Mouse (Mus musculus) right cerebral cortex, postnatal 10 days (tissue): ENCODE measurements around the gene Sap30l.
"Not testable (repeated sequence)": the region's sequence is repeated elsewhere in the genome, so short reads cannot be mapped to it uniquely, and the experiment has no call there.

Experiments
- DNase-seq, 2 experiments: peaks; one replicate each; pipeline ENCODE4 v3.0.0; 2021; ENCODE audit warnings: low spot score in 2 of 2

Gene Sap30l

GRCm38 (mm10) chr11:57831861-57832260 is 30.4 kb downstream of the Sap30l start:
- DNase-seq = no peak

- no peak for DNase-seq
Observed at GRCm38 (mm10) chr11:57832552-57833201, 31.2 kb downstream of the Sap30l start, which contains the start of gene Hand1. Gene Hand1 (minus strand): TSS chr11:57832818.

DNA sequence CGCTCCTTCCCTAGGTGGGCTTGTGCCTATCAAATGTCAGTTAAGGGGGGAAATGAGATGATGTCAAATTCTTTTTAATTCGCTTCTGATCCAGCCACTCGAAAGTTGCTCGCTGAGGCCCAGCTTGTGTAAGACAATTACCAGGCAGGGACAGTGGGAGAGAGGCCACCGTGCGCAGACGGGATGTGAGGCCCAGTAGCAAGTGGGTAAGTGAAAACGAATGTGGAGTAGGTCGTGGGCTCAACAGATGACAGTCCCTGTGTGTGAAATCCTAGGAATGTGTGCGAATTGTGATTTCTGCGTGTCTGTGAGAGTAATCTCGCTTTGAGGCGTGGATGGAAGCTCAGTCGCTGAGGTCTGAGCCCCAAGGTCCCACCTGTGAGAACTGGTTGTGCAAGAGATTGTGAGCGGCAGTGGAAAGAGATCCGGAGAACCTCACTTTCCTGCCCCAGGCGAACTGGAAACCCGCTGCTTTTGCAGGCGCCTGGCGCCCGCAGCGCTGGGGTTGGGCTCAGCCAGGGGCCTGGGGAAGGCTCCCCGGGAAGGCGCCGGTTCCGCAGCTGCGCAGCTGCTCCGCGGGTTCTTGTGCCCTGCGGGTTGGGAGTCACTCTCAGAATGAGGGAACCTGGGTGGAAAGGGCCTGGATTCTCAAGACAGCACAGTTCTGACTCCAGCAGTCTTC is 32.0 kb downstream of the Sap30l start:
- DNase-seq = no peak

- no peak for DNase-seq
Observed at GRCm38 (mm10) chr11:57834031-57834430, 32.6 kb downstream of the Sap30l start.

DNA sequence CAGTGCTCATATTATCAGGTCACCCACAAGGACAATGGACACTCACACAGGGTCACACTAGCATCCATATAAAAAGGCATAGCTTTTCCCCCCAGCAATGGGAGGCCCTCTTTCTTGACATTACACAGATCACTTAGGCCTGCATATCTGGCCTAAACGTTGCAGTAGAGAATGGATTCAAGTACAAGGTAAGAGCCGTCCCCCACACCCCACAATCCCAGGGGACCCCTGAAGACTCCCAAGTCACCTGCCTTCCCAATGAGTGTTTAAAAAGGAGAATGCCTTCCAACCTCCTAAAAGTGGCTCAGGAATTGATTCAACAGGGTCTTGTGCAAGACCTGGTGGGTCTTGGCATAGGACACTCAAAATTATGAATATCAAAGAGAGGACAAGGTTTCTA is 33.9 kb downstream of the Sap30l start:
- no peak for DNase-seq

DNA sequence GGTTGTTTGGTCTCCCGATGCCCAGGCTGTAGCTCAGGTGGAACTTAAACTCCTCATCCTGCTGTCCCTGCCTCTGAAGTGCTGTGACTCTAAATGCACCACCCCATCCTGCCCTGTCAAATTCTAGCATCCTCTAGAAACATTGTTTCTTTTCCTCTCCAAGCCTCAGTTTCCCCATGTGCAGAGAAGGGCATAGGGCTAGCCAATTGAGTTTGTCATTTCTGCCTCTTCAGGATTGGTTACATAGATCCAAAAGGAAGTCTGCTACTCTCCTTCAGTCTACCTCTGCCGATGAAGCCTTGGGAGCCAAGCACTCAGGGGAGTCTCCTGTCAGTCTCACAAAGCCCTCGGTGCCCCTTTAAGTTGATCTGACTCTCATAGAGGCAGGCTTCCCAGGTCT is 34.5 kb downstream of the Sap30l start:
- no peak for DNase-seq

DNA sequence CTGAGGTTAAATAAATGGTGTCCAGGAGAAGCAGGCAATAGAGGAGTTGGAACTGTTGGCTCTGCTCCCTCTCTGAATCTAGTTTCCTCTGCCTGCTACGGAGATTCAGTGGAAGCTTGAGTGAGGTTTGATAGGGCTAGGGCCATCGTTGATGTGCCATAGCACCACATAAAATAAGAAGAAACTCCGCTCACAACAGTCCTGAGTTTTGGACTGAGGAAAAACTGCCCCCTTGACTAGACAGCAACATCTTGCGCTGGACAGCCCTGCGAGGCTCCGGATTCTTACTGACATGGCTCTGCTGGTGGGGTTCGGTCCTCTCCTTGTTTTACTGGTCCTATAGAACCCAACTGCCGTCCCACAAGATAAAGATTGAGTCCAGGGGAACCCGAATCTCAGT is 35.0 kb downstream of the Sap30l start:
- no peak for DNase-seq

- DNase-seq = no peak
Observed at GRCm38 (mm10) chr11:57836872-57837680, 35.6 kb downstream of the Sap30l start.

DNA sequence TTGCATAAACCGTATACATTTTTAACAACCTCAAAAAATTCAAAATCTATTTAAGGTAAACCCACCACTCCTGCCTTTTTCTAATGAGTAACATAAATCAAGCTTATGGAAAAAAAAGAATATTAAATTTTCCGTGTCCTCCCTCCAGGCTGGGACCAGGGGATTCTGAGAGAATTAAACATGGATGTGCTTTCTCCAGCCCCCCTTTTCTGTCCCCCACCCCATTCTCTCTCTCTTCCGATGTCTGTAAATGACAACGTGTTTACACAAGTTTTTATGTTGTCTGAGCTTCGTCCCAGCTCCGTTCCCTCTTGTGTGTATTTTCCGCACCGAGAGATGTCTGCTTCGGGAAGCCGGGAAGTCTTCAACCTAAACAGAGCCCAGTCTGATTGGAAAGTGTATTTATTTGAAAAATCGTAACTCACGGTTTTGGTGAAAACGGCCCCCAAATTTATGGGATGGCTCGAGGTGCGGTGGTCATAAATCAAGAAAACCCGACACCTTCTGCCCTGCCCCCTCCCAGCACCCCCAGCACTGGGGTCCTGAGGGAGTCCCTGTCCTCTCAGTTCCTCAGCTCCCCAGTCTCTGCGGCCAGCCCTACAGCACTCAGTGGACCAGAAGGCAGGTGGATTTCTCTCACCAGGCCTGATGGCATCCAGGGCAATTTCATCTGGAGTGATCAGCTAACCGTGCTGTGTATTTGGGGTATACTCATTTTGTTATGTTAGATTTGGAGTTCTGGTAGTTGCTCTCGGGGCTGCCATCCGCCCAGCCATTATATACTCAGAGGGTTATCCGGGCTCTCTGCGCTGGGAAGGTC is 36.6 kb downstream of the Sap30l start:
- no peak for DNase-seq

- DNase-seq = no peak
Observed at GRCm38 (mm10) chr11:57840986-57841385, 39.5 kb downstream of the Sap30l start.

DNA sequence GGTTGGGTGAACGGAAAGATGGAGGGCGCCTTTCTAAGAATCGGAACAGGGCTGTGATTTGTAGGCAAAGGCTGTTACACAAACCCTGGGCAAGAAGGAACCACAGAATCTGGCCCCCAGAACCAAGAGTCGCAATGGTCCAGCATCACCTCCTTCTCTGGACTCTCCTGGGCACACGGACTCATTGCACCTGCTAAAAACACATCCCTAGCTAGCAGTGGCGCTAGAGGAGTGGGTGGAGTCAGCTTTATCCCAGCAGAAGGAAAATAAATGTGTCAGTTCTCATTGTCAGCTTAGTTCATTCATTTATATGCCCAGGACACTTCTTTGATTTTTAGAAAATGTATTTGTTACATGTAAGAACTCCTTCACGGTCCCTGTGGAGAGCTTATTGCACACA is 40.0 kb downstream of the Sap30l start:
- no peak for DNase-seq

DNA sequence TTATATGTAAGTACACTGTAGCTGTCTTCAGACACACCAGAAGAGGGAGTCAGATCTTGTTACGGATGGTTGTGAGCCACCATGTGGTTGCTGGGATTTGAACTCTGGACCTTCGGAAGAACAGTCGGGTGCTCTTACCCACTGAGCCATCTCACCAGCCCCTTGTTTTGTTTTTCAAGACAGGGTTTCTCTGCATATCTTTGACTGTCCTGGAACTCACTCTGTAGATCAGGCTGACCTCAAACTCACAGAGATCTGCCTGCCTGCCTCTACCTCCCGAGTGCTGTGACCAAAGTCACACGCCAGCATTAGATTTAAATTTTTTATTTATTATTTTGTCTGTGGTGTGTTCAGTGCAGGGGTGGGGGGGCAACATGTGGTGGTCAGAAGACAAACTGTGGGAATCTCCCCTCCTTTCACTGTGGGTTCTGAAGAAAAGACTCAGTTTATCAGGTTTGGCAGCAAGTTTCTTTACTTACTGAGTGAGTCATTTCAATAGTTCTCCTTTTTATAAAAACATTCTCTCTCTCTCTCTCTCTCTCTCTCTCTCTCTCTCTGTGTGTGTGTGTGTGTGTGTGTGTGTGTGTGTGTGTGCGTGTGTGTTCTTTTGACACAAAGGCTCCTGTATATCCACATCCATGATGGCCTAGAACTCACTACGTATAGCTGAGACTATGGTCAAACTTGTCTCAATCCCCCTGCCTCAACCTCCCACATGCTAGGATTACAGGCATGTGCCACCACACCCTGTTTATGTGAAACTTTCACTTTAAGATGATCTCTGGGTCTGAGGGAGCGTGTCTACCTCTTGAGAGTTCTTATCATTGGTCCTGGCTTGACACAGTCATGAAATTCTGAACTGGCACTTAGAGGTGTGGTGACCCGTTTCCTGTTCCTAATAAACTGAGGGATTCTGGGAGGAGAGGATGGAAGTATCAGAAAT is 45.3 kb downstream of the Sap30l start:
- DNase-seq = not testable (repeated sequence)

DNA sequence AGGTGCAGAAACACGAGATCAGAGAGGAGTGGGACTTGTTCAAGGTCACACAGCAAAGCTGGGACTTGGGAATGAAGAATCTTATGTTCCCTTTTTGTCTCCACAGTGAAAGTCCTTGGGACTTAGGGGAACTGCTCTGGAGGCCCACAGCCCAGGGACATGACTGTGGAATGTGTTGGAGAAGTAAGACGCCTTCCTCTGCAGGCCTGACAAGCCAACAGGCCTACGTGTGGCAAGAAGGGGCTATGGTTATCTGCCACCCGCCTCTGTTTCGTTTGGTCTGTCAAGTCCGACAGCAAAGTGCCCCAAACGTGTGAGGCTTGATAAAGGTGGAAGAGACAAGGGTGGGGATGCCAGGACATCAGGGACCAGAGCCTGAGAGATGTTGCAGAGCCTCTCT is 46.0 kb downstream of the Sap30l start:
- DNase-seq = no peak

DNA sequence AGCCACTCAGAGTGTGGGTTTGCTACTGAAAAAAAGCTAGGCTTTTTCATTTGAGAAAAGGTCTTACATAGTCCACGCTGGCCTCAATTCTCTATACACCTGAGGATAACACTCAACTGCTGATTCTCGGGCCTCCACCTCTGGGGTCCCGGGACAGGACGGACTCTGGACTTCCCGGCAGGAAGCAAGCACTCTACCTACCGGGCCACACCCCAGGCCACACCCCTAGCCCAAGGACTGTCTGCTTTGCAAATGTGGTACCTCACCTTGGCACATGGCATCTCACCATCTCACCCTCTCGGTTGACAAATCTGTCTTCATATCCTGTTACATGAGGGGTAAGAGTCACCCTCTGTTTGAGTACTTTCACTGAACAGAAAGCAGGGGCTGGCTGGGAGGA is 48.9 kb downstream of the Sap30l start:
- no peak for DNase-seq

DNA sequence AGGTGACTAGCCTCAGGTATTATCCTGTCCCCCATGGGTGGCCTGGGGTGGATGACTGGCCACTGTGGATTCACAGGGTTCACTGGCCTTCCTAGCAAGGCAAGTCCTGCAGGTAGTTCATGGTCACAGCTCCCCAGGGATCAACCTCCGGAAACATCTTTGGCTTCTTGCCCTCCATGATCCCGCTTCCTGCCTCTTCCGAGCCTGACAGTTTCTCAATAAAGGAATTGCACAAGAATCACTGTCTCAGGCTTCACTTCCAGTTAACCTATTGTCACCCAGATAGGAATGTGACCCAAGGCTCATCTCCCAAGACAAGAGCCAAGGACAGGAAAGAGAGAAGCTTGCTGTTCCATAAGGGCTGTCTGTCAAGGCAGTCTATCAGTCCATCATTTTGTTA is 49.5 kb downstream of the Sap30l start:
- DNase-seq = no peak

GRCm38 (mm10) chr11:57853571-57853970 is 52.1 kb downstream of the Sap30l start:
- no peak for DNase-seq

DNA sequence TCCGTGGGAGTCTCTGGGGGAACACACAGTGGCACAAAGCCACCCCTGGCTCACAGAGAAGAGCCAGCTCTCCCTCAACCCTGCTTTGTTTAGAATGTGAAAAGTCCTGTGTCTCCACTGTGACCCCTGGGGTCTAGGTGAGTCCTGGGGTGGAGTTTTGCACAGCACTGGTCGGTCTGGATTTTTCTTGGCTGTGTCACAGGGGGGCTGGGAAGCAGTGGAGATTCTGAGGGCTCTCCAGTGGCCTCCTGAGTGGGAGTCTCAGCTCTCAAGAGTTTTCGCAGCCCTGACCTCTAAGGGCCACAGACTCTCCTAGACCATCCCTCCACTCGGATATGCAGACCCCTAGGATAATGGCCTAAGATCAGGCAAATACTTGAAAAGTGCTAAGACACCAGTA is 56.3 kb downstream of the Sap30l start:
- no peak for DNase-seq
